Mouse (Mus musculus): Measurements from ENCODE around the gene Hoxa6. TPM values are rescaled to one million over a fixed set of nuclear protein-coding genes. Genes with fewer than 3 reads are reported as not detected.

The Hoxa6 gene
- polyA plus RNA-seq, 1 experiment: not detected

GRCm38 (mm10) chr6:52182030-52182429 is 26.5 kb downstream of the Hoxa6 start:
- Histone ChIP-seq H3K9me3 (replicated peaks; ENCODE audit: control insufficient read depth, insufficient read depth, low read length, poor library complexity, severe bottlenecking) (no peaks in the 10 kb centered on the region), H3K36me3 (ENCODE audit: control insufficient read depth, insufficient read depth, low read length, poor library complexity, severe bottlenecking) (no peaks in the 10 kb centered on the region), H3K4me1 (ENCODE audit: control insufficient read depth, insufficient read depth, low read length) (no peaks in the 10 kb centered on the region), H3K27ac (ENCODE audit: insufficient read depth, low read length) (no peak overlapping the region), H3K9ac (ENCODE audit: low read depth, poor library complexity, severe bottlenecking) (no peak overlapping the region), H3K4me3 (ENCODE audit: low read depth, low read length) (no peak overlapping the region), H3K27me3 (ENCODE audit: control insufficient read depth, insufficient read depth, low read length, poor library complexity, severe bottlenecking) (peaks cover 24% of the 10 kb centered on the region)
- TF ChIP-seq POLR2A (IDR thresholded peaks at IDR 0.05; ENCODE audit: insufficient read depth, low read length) (no peak), CTCF (IDR thresholded peaks at IDR 0.05; ENCODE audit: low read depth, low read length) (no peak), EP300 (IDR thresholded peaks at IDR 0.05; ENCODE audit: insufficient read depth, low read depth, low read length) (no peak)

- Histone ChIP-seq H3K36me3 (ENCODE audit: control insufficient read depth, insufficient read depth, low read length, poor library complexity, severe bottlenecking) (no peaks in the 10 kb centered on the region), H3K27me3 (ENCODE audit: control insufficient read depth, insufficient read depth, low read length, poor library complexity, severe bottlenecking) (peaks cover 34% of the 10 kb centered on the region), H3K9ac (ENCODE audit: low read depth, poor library complexity, severe bottlenecking) (no peak overlapping the region), H3K27ac (ENCODE audit: insufficient read depth, low read length) (no peak overlapping the region), H3K4me1 (ENCODE audit: control insufficient read depth, insufficient read depth, low read length) (no peaks in the 10 kb centered on the region), H3K4me3 (ENCODE audit: low read depth, low read length) (no peak overlapping the region), H3K9me3 (replicated peaks; ENCODE audit: control insufficient read depth, insufficient read depth, low read length, poor library complexity, severe bottlenecking) (no peaks in the 10 kb centered on the region)
- TF ChIP-seq POLR2A (IDR thresholded peaks at IDR 0.05; ENCODE audit: insufficient read depth, low read length): no peak
- no peak for TF ChIP-seq EP300 (IDR thresholded peaks at IDR 0.05; ENCODE audit: insufficient read depth, low read depth, low read length)
- no peak for TF ChIP-seq CTCF (IDR thresholded peaks at IDR 0.05; ENCODE audit: low read depth, low read length)
These were observed 27.8 kb downstream of the Hoxa6 start for GRCm38 (mm10) chr6:52180726-52181125.

GRCm38 (mm10) chr6:52180213-52180710 is 28.3 kb downstream of the Hoxa6 start:
- Histone ChIP-seq H3K9ac (ENCODE audit: low read depth, poor library complexity, severe bottlenecking) (no peak overlapping the region), H3K27ac (ENCODE audit: insufficient read depth, low read length) (no peak overlapping the region), H3K4me3 (ENCODE audit: low read depth, low read length) (no peak overlapping the region), H3K27me3 (ENCODE audit: control insufficient read depth, insufficient read depth, low read length, poor library complexity, severe bottlenecking) (peaks cover 37% of the 10 kb centered on the region), H3K9me3 (replicated peaks; ENCODE audit: control insufficient read depth, insufficient read depth, low read length, poor library complexity, severe bottlenecking) (no peaks in the 10 kb centered on the region), H3K36me3 (ENCODE audit: control insufficient read depth, insufficient read depth, low read length, poor library complexity, severe bottlenecking) (no peaks in the 10 kb centered on the region), H3K4me1 (ENCODE audit: control insufficient read depth, insufficient read depth, low read length) (no peaks in the 10 kb centered on the region)
- TF ChIP-seq EP300 (IDR thresholded peaks at IDR 0.05; ENCODE audit: insufficient read depth, low read depth, low read length) (no peak), CTCF (IDR thresholded peaks at IDR 0.05; ENCODE audit: low read depth, low read length) (no peak), POLR2A (IDR thresholded peaks at IDR 0.05; ENCODE audit: insufficient read depth, low read length) (no peak)

- H3K9ac ChIP-seq (ENCODE audit: low read depth, poor library complexity, severe bottlenecking): no peak overlapping the region
- H3K9me3 ChIP-seq (replicated peaks; ENCODE audit: control insufficient read depth, insufficient read depth, low read length, poor library complexity, severe bottlenecking): no peaks in the 10 kb centered on the region
- TF ChIP-seq CTCF (IDR thresholded peaks at IDR 0.05; ENCODE audit: low read depth, low read length): no peak
- TF ChIP-seq EP300 (IDR thresholded peaks at IDR 0.05; ENCODE audit: insufficient read depth, low read depth, low read length): no peak
- no peak for TF ChIP-seq POLR2A (IDR thresholded peaks at IDR 0.05; ENCODE audit: insufficient read depth, low read length)
- H3K27me3 ChIP-seq (ENCODE audit: control insufficient read depth, insufficient read depth, low read length, poor library complexity, severe bottlenecking): peaks cover 39% of the 10 kb centered on the region
- H3K4me3 ChIP-seq (ENCODE audit: low read depth, low read length): no peak overlapping the region
- no peaks in the 10 kb centered on the region for H3K36me3 ChIP-seq (ENCODE audit: control insufficient read depth, insufficient read depth, low read length, poor library complexity, severe bottlenecking)
- no peak overlapping the region for H3K27ac ChIP-seq (ENCODE audit: insufficient read depth, low read length)
- H3K4me1 ChIP-seq (ENCODE audit: control insufficient read depth, insufficient read depth, low read length): no peaks in the 10 kb centered on the region
These were observed 28.8 kb downstream of the Hoxa6 start for GRCm38 (mm10) chr6:52179690-52180089.

GRCm38 (mm10) chr6:52178918-52179665 is 29.4 kb downstream of the Hoxa6 start:
- Histone ChIP-seq H3K27me3 (ENCODE audit: control insufficient read depth, insufficient read depth, low read length, poor library complexity, severe bottlenecking) (peaks cover 39% of the 10 kb centered on the region), H3K27ac (ENCODE audit: insufficient read depth, low read length) (no peak overlapping the region), H3K9ac (ENCODE audit: low read depth, poor library complexity, severe bottlenecking) (no peak overlapping the region), H3K4me3 (ENCODE audit: low read depth, low read length) (no peak overlapping the region), H3K9me3 (replicated peaks; ENCODE audit: control insufficient read depth, insufficient read depth, low read length, poor library complexity, severe bottlenecking) (no peaks in the 10 kb centered on the region), H3K4me1 (ENCODE audit: control insufficient read depth, insufficient read depth, low read length) (no peaks in the 10 kb centered on the region), H3K36me3 (ENCODE audit: control insufficient read depth, insufficient read depth, low read length, poor library complexity, severe bottlenecking) (no peaks in the 10 kb centered on the region)
- no peak for TF ChIP-seq CTCF (IDR thresholded peaks at IDR 0.05; ENCODE audit: low read depth, low read length)
- TF ChIP-seq POLR2A (IDR thresholded peaks at IDR 0.05; ENCODE audit: insufficient read depth, low read length): no peak
- no peak for TF ChIP-seq EP300 (IDR thresholded peaks at IDR 0.05; ENCODE audit: insufficient read depth, low read depth, low read length)

- H3K9me3 ChIP-seq (replicated peaks; ENCODE audit: control insufficient read depth, insufficient read depth, low read length, poor library complexity, severe bottlenecking): no peaks in the 10 kb centered on the region
- no peak for TF ChIP-seq CTCF (IDR thresholded peaks at IDR 0.05; ENCODE audit: low read depth, low read length)
- TF ChIP-seq POLR2A (IDR thresholded peaks at IDR 0.05; ENCODE audit: insufficient read depth, low read length): no peak
- no peak for TF ChIP-seq EP300 (IDR thresholded peaks at IDR 0.05; ENCODE audit: insufficient read depth, low read depth, low read length)
- H3K9ac ChIP-seq (ENCODE audit: low read depth, poor library complexity, severe bottlenecking): no peak overlapping the region
- no peak overlapping the region for H3K27ac ChIP-seq (ENCODE audit: insufficient read depth, low read length)
- no peaks in the 10 kb centered on the region for H3K36me3 ChIP-seq (ENCODE audit: control insufficient read depth, insufficient read depth, low read length, poor library complexity, severe bottlenecking)
- H3K4me3 ChIP-seq (ENCODE audit: low read depth, low read length): no peak overlapping the region
- no peaks in the 10 kb centered on the region for H3K4me1 ChIP-seq (ENCODE audit: control insufficient read depth, insufficient read depth, low read length)
- peaks cover 48% of the 10 kb centered on the region for H3K27me3 ChIP-seq (ENCODE audit: control insufficient read depth, insufficient read depth, low read length, poor library complexity, severe bottlenecking)
These were observed 30.7 kb downstream of the Hoxa6 start for GRCm38 (mm10) chr6:52177806-52178205.

Measured in ES-Bruce4 (cell line).